Mouse (Mus musculus): Measurements from ENCODE around the gene Cdh15.

Cdh15 gene

DNA sequence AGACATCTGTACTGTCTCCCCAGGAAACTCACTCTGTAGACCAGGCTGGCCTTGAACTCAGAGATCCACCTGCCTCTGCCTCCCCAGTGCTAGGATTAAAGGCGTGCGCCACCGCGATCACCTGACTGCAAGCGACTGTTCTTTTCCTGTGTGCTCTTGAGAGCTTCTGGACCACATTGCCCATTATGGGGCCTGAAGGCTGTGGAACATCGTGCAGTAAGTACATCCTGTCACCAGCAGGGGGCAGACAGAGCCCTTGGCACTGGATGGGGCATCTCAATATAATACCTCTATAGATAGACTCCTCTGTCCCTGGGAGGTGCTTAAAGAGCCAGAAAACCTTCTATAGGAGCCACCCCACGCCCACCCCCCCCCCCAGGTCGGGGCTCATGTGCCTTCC lies 12.8 kb upstream of the Cdh15 start:
- in situ Hi-C loops (cut with MboI; ENCODE audit: unreplicated experiment in 2 of 2) = loop anchor here (5.0 to 10.0 kb wide), 5 partner anchors 218 to 450 kb away; no protein-coding TSS in a partner anchor

DNA sequence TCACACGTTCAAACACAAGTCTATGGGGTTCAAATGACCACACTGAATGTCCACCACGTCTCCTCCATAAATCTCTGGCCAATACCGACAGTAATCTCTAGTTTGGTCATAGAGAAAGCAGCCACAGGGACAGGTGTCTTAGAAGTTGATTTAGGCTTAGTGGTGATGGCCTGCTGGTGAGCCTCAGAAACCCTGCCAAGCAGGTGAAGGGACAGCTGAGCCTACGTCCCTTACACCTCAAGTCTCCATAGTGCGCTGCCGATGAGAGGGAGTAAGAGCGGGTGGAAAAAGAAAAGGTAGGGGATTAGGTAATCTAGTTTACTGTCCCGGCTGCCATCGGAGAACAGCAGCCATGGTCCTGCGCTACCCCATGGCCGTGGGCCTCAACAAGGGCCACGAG lies 11.6 kb upstream of the Cdh15 start:
- in situ Hi-C loops (cut with MboI; ENCODE audit: unreplicated experiment in 2 of 2) = loop anchor here (5.0 to 10.0 kb wide), 3 partner anchors 359 to 449 kb away; no protein-coding TSS in a partner anchor

DNA sequence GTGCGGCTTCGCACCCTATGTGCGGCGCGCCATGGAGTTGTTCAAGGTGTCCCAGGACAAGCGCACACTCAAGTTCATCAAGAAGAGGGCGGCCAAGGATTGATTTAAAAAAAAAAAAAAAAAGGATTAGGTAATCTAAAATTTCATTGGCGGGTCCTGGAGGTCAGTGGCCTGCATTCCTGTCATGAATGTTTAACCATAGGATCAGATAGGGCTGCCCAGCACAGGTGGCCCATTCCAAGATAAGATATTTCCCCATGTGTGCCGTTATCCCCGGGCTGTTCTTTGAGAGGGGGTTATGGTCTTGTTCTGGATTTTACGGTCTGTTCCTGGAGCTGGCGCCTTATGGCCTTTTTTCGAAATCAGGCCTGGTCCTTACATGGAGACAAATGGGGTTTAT lies 11.1 kb upstream of the Cdh15 start:
- in situ Hi-C loops (cut with MboI; ENCODE audit: unreplicated experiment in 2 of 2) = loop anchor here (5.0 to 10.0 kb wide), 3 partner anchors 358 to 448 kb away; no protein-coding TSS in a partner anchor

DNA sequence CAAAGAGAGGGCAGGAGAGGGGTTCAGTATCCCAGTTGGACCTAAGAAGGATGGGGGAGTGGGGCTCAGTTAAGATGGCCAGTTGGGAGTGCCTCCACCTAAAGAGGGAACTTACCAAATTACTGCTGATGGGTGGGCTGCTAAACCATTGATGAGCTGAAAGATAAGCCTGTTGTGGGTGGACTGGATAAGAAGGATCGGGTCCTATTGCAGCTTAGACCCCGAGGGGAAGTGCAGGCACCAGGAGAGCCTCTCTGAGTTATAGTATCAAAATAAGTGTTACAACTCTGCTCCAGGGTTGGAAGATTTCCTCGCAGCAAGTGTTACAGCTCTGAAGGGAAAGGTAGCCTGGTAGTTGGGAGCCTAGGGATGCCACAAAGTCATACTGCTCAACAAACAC lies 3.6 kb upstream of the Cdh15 start:
- in situ Hi-C loops (cut with MboI; ENCODE audit: unreplicated experiment in 2 of 2) = no loop called here

DNA sequence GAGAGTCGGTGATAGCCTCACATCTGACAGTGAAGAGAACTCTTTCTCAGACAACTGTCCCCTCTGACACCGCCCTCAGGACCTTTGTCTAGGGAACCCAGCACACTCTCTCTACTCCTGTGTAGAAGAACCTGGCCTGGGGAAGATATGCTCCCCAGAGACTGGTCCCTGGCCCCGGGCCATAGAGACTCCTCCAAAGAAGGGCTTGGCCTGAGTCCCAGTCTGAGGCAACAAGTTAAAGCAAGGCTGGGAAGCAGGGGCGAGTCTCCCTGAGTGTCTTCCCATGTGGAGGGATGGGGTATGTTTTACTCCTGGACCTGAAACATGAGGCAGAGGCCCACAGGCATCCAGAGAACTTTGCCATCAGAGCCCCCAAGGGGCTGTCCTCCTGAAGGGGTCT lies 2.1 kb upstream of the Cdh15 start:
- in situ Hi-C loops (cut with MboI; ENCODE audit: unreplicated experiment in 2 of 2) = no loop called here

DNA sequence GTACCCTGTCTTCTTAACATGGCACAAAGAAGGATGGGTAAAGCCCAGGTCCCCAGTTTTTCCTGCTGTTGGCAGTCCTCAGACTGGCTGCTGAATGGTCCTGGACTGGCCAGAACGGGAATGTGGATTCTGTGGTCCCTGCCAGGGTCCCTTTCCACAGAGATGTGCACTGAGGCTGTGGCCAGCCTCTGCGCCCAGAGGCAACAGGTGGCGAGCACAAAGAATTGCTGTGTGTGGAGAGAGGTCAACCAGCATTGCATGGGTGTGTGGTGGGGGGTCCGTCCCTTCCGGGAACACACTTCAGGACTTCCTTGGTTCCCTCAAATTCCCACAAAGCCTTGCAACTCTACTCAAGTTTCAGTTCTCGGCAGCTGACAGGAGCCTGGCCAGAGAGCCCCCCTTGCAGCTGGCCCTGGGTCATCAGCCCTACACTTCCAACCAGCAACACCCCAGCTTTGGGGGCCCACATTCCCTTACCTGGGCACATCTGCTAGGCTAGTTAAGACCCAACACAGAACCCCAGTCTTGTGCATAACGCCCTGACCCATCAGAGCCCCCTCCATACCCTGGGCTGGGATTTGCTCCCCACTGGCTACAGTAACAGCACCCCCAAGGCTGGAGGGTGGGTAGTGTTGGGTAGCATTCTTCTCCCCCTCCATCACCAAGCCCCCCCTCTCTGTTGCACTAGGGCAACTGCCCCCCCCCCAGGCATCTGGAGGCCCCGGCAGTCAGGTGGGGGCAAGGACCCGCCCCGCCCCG lies 1.6 kb downstream of the Cdh15 start:
- in situ Hi-C loops (cut with MboI; ENCODE audit: unreplicated experiment in 2 of 2) = no loop called here

DNA sequence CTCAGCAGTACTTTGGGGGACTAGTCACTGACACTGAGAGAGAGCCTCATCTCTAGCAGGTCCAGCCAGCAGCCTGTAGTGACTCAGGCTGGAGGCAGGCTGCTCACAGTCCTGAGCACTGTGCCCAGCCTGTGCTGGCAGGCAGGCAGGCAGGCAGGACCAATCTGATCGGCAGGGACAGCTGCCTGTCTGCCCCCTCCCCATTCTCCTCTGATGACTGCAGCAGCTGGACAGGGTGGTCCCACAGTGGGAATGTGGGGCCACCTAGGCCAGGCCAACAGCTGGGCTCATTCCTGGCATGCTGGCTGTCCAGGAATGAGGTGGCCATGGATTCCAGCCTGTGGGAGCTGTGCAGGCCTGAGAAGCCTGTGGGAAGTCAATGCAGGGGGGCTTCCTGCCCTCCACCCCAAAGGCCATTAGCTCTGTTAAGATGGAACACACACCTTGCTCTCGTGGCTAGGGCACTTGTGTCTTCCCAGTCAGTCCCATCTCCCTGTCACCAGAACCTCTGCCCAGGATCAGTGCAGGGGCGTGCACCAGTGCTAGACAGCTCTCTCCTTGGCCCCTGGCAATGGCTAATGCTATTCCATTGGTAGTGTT lies 3.0 kb downstream of the Cdh15 start:
- in situ Hi-C loops (cut with MboI; ENCODE audit: unreplicated experiment in 2 of 2) = no loop called here

DNA sequence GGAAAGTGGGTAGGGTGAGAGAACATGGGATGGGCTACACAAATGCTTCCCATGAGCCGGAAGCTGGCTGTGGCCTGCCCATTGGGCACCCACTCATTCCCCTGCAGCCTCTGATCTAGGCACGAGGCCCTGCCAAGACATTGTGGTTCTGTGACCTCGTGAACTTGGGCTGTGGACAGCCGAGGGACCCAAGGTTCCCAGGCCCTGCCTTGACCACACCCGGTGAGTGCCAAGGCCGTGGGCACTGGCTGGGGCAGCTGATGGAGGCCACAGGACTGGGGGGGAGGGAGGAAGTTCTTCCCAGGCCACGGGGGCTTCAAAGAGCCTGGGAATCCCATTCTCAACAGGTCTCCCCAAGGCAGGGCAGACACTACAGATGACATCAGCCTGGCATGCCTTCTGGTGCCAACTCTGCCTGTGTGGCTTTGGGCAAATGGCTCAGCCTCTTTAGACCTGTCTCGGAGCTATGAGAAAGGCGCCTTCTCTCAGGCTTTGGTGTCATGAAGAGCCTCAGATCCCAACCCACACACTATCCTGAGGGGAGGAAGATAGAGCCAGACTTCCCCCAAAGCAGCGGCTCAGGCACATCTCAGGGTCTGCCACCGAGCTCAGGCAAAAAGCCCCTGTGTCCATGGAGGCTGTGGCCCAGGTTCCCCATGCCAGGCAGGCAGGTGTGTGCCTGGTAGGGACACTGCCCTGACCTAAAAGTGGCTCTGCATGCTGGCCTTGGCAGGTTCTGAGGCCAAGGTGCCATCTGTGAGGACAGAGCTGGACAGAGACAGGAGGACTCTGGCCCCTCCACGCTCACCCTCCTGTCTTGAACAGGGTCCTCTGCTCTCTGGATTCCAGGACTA lies 4.2 kb downstream of the Cdh15 start:
- in situ Hi-C loops (cut with MboI; ENCODE audit: unreplicated experiment in 2 of 2) = no loop called here

DNA sequence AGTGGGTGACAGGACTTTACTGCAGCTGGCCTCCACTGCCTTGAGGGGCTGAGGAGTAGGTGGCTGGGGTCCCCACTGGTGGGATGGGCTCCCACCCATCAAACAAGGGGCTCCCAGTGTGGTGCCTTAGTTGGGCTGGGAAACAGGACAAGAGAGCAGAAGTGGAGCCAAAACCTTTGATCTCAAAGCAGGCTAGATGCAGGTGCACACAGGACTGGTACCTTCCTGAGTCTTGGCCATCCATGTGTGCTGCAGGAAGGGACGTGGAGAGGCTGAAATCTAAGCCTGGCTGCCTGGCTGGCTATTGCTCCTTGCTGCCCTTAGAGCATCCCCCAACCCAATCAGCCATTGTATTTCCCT lies 4.8 kb downstream of the Cdh15 start:
- in situ Hi-C loops (cut with MboI; ENCODE audit: unreplicated experiment in 2 of 2) = no loop called here

DNA sequence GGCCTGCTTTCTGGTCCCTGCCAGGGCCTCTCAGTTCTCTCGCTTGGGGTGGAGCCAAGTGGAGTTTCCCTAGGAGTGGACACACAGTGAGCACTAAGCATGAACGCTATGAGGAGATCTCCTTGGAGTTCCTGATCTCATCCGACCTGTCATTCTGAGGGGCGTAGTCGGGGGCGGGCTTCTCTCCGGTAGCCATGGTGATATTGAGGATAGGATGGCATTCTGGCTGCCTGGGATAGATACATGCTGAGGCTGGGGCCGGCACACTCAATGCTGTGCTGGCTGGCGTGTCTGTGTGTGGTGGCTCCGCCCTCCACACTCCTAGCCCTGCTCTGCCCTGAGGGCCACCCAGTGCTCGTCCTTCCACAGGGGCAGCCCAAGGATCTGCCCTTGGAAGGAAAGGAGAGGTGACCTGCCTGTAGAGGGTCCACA lies 5.6 kb downstream of the Cdh15 start:
- in situ Hi-C loops (cut with MboI; ENCODE audit: unreplicated experiment in 2 of 2) = no loop called here

DNA sequence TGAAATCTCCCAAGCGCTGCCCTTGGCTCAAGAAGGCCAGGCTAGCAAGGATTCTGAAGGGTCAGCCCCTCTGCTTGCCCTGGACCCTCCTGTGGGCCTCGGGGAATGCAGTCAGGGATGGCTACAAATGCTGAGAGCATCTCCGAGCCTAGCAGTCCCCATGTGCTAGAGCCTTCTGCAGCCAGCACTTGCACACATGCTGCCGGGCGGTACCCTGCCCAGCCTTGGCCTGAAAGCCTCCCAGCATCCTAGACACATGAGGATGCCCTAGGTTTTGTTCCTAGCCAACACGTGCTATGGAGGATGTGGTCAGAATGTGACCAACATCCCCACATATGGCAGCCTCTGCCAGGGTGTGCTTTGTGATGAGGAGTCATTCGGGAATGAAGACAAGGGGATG lies 6.6 kb downstream of the Cdh15 start:
- in situ Hi-C loops (cut with MboI; ENCODE audit: unreplicated experiment in 2 of 2) = no loop called here

DNA sequence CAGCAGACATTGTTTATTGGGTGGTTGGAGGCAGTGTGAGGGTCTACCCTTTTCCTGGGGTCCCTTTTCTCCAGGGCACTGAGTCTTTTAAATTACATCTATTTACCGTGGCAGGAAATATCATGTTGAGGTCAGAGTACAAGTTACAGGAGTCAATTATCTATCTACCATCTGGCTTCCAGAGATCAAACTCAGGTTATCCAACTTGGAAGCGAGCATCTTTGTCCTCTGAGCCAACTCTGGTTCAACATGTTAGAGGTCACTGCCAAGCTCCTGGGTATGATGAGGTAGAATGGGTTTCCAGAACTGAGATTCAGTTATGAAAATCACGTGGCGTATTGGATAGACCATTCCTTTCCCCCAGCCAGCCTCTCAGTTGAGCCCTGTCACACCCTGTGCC lies 7.4 kb downstream of the Cdh15 start:
- in situ Hi-C loops (cut with MboI; ENCODE audit: unreplicated experiment in 2 of 2) = no loop called here

DNA sequence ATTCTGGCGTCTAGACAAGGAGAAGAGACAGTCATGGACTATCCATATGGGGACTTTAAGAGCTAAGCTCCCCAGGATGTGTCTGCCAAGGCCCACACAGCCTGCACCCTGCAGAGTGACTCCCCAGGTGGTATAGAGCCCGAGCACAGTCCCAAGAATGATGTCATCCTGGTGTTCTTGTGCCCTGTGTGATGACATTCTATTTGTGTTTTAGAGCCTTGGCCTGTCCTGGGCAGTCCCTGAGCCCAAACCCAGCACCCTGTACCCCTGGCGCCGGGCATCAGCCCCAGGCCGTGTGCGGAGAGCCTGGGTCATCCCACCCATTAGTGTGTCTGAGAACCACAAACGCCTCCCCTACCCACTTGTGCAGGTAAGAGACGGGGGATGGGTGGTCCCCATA lies 8.5 kb downstream of the Cdh15 start:
- in situ Hi-C loops (cut with MboI; ENCODE audit: unreplicated experiment in 2 of 2) = no loop called here

DNA sequence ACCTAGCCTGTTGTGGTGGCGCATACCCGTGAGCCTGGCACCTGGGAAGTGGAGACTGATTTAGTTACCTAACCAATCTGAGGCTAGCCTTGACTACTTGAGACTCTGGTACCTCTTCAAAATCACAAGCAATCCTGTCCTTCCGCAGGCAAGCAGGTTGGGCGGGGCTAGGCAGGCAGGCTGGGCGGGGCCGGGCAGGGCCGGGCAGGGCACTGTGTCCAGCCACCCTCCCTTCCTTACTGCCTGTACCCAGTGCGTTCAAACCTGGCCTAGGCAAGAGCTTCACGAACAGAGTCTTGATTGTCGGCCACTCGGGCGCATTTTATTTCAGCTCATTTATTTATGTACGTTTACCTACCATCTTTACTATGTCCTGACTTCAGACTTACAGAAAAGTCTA lies 12.1 kb downstream of the Cdh15 start:
- in situ Hi-C loops (cut with MboI; ENCODE audit: unreplicated experiment in 2 of 2) = no loop called here

DNA sequence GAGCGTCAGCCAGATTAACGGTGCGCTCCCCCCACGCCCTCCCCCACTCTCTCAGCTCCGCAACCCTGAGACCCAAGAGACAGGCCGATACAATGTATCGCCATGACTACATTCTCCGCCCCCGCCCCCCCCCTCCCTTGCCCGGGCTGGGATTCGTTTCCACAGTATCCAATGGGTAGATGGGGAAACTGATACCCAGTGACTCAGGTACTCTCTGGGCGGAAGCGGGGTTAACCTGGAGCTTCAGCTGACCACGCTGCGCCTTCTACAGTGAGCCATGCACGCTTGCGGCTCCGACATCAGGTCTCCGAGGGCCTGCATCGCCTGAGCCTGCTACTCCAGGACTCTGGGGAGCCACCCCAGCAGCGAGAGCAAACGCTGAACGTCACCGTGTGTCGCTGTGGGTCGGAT lies 17.0 kb downstream of the Cdh15 start:
- in situ Hi-C loops (cut with MboI; ENCODE audit: unreplicated experiment in 2 of 2) = no loop called here

DNA sequence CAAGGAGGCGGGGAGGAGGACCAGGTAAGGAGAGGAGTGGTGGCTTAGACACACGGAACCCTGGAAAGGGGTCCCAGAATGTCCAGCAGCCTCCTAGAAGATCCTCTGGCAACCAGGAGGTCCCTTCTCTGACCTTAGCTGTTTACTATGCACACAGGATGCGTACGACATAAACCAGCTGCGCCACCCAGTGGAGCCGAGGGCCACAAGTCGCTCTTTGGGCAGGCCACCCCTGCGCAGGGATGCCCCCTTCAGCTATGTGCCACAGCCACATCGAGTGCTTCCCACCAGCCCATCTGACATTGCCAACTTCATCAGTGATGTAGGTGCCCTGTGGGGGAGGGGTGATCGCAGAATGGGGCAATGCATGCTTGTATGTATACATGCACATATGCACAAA lies 17.7 kb downstream of the Cdh15 start:
- in situ Hi-C loops (cut with MboI; ENCODE audit: unreplicated experiment in 2 of 2) = no loop called here

DNA sequence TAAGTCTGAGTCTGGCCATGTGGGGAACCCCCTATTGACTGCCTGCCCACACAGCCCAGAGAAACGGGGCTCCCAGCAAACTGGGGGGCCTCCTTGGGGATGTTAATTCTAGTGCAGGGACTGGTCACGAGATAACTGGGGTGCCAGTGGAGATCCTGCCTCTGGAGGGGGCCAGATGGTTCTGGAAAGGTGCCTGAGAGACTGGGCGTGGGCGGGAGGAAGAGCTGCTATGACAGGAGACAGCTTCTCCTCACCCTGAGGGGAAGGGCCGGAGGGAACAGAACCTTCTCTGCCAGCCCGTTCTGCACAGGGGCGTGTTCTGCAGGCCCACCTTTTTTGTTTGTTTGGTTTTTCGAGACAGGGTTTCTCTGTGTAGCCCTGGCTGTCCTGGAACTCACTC lies 18.5 kb downstream of the Cdh15 start:
- in situ Hi-C loops (cut with MboI; ENCODE audit: unreplicated experiment in 2 of 2) = no loop called here

DNA sequence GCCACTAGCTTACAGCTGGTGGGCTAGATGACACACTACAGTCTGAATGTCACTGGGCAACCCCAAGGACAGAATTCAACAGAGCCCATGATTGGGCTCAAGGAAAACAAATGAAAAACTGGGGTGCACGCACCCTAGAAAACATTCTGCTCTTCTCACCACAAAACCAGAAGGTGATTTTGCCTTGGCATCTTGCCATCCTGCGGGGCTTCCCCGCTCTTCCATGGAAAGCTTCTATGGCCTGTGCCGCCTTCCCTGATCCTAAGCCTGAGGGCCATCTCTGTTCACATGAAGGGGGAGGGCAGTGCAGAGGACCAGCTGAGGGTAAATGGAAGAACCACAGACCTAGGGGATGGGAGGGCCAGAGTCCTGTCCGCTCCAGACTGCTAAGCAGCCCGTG lies 20.2 kb downstream of the Cdh15 start:
- in situ Hi-C loops (cut with MboI; ENCODE audit: unreplicated experiment in 2 of 2) = no loop called here

DNA sequence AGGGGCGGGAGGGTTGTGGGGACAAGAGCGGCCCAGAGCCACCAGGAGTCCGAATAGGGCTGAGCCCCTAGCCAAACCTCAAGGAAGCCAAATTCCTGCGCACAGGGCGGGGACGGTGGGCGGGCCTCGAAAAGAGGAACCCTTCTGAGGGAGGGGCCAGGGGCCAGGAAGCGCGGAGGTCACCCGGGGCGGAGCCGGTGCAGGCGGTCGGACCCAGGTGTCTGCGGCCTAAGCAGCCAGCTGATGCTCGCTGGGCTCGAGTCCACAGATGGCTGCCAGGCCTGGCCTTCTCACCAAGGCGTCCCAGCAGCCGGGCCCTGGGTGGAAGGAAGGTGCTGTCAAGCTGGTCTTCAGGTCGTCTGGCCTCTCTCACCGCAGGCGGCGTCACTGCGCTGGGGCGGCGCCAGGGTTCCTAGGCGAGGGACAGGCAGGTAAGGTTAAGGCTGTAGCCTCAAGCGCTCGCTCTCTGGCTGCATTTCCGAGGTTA lies 22.7 kb downstream of the Cdh15 start:
- in situ Hi-C loops (cut with MboI; ENCODE audit: unreplicated experiment in 2 of 2) = no loop called here

DNA sequence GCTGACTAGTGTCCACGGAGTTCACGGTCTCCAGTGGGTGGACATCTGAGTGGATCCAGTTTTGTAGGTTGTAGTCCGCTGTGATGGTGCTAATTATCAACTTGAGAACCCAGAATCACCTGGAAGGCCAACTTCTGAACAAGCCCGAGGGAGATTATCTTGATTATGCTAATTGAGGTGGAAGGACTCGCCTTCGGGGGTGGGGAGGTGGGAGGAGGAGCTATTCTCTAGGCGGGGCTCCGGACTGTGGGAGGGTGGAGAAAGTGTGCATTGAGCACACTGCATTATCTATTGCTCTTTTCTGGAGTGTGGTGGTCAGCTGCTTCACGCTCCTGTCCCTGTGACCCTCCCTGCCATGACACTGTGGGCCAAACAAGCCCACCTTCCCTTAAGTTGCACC lies 23.9 kb downstream of the Cdh15 start:
- in situ Hi-C loops (cut with MboI; ENCODE audit: unreplicated experiment in 2 of 2) = no loop called here

DNA sequence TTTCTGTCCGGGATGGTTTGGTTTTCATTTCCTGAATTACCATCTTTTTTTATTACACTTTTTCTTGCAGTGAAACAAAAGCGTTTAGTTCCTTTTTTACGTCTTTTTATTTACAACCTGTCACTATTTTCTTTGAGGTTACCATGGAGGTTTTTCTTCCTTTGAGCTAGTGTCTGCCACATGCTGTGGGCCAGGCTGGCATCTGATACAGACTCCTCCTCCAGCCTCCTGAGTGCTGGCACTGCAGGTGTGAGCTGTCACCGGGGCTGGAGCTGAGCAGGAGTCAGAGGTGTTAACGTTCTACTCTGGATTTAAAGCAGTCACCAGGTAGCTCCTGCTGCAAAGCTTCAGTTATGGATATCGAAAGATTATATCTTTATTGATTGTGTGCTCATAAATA lies 25.4 kb downstream of the Cdh15 start:
- in situ Hi-C loops (cut with MboI; ENCODE audit: unreplicated experiment in 2 of 2) = no loop called here

All from v-Abl transformed pro-B cells (cell line).